Mouse (Mus musculus) urinary bladder, adult 2 months (tissue): ENCODE measurements around the gene Gm3233. TPM values are rescaled to one million over a fixed set of nuclear protein-coding genes. Genes with fewer than 3 reads are reported as not detected.
"Not testable (repeated sequence)": the region's sequence is repeated elsewhere in the genome, so short reads cannot be mapped to it uniquely, and the experiment has no call there.

ENCODE experiments used
- DNase-seq: peaks from one replicate; pipeline ENCODE4 v3.0.0; 2022; ENCODE audit warnings: low spot score
- polyA plus RNA-seq: library from polyadenylated mRNA; depleted of rRNA; stranded (reverse); fragments of >200 nt; gene quantifications from 2 replicates; pipeline ENCODE4 v1.2.3, GENCODE M21; 2012; rRNA removed

The Gm3233 gene
- not detected in 2 replicates for polyA plus RNA-seq

GRCm38 (mm10) chr10:77759582-77759981 is at the start of gene Gm3233:
TSS of gene Gm3233 (minus strand) at chr10:77759682.
- not testable (repeated sequence) for DNase-seq

GRCm38 (mm10) chr10:77804095-77804494 is 44.6 kb upstream of the Gm3233 start:
- DNase-seq = no peak

- no peak for DNase-seq
These were observed 39.5 kb upstream of the Gm3233 start, which contains the start of gene Gm19668 for GRCm38 (mm10) chr10:77798921-77799508. TSS of gene Gm19668 (minus strand) at chr10:77799133.

- DNase-seq = not testable (repeated sequence)
These were observed 38.9 kb upstream of the Gm3233 start for GRCm38 (mm10) chr10:77798164-77798920.

- no peak for DNase-seq
These were observed 38.2 kb upstream of the Gm3233 start for GRCm38 (mm10) chr10:77797677-77798076.

GRCm38 (mm10) chr10:77794976-77795375 is 35.5 kb upstream of the Gm3233 start, which contains the start of gene Gm9639:
TSS of gene Gm9639 (minus strand) at chr10:77795076.
- DNase-seq = no peak

- no peak for DNase-seq
These were observed 29.1 kb upstream of the Gm3233 start for GRCm38 (mm10) chr10:77788621-77789020.

GRCm38 (mm10) chr10:77787876-77788275 is 28.4 kb upstream of the Gm3233 start, which contains the start of gene Gm7137:
TSS of gene Gm7137 (minus strand) at chr10:77788200.
- not testable (repeated sequence) for DNase-seq

GRCm38 (mm10) chr10:77783396-77783795 is 23.9 kb upstream of the Gm3233 start:
- not testable (repeated sequence) for DNase-seq

- DNase-seq = not testable (repeated sequence)
These were observed 23.0 kb upstream of the Gm3233 start, which contains the start of gene Gm3250 for GRCm38 (mm10) chr10:77782442-77782841. TSS of gene Gm3250 (minus strand) at chr10:77782542.

- not testable (repeated sequence) for DNase-seq
These were observed 17.4 kb upstream of the Gm3233 start, which contains the start of gene Gm7138 for GRCm38 (mm10) chr10:77776844-77777243. TSS of gene Gm7138 (minus strand) at chr10:77776944.

GRCm38 (mm10) chr10:77772142-77772541 is 12.7 kb upstream of the Gm3233 start:
- DNase-seq = not testable (repeated sequence)

GRCm38 (mm10) chr10:77771225-77771624 is 11.7 kb upstream of the Gm3233 start, which contains the start of gene Gm3238:
TSS of gene Gm3238 (minus strand) at chr10:77771325.
- DNase-seq = not testable (repeated sequence)

- no peak for DNase-seq
These were observed 10.2 kb upstream of the Gm3233 start for GRCm38 (mm10) chr10:77769727-77770126.

GRCm38 (mm10) chr10:77753448-77753847 is 6.0 kb downstream of the Gm3233 start:
- DNase-seq = no peak

GRCm38 (mm10) chr10:77752312-77752711 is 7.2 kb downstream of the Gm3233 start:
- not testable (repeated sequence) for DNase-seq

GRCm38 (mm10) chr10:77751254-77751653 is 8.2 kb downstream of the Gm3233 start, which contains the start of gene Gm9736:
TSS of gene Gm9736 (minus strand) at chr10:77751354.
- DNase-seq = not testable (repeated sequence)

- DNase-seq = not testable (repeated sequence)
These were observed 8.8 kb downstream of the Gm3233 start for GRCm38 (mm10) chr10:77750686-77751085.

- not testable (repeated sequence) for DNase-seq
These were observed 17.4 kb downstream of the Gm3233 start, which contains the start of gene Gm18596 for GRCm38 (mm10) chr10:77741924-77742688. TSS of gene Gm18596 (minus strand) at chr10:77742638.

- DNase-seq = no peak
These were observed 20.6 kb downstream of the Gm3233 start for GRCm38 (mm10) chr10:77738929-77739328.

GRCm38 (mm10) chr10:77735928-77736327 is 23.6 kb downstream of the Gm3233 start:
- DNase-seq = no peak

- DNase-seq = no peak
These were observed 30.2 kb downstream of the Gm3233 start for GRCm38 (mm10) chr10:77729241-77729640.
